Mouse (Mus musculus): ENCODE measurements around the gene Rpl38.

- TF ChIP-seq EP300 (IDR thresholded peaks at IDR 0.05; ENCODE audit: low read depth), result no peak
- no peak for TF ChIP-seq CTCF (IDR thresholded peaks at IDR 0.05; ENCODE audit: low read depth)
These were observed 14.9 kb downstream of the Rpl38 start for GRCm38 (mm10) chr11:114683029-114683721.

Measured in heart, postnatal 0 days (tissue).